Mouse (Mus musculus) lung, postnatal 25 days (tissue): ENCODE results near the gene Kntc1.

Source experiments
- DNase-seq: peaks from one replicate; pipeline ENCODE4 v3.0.0; 2022; ENCODE audit warnings: low spot score

The Kntc1 gene

DNA sequence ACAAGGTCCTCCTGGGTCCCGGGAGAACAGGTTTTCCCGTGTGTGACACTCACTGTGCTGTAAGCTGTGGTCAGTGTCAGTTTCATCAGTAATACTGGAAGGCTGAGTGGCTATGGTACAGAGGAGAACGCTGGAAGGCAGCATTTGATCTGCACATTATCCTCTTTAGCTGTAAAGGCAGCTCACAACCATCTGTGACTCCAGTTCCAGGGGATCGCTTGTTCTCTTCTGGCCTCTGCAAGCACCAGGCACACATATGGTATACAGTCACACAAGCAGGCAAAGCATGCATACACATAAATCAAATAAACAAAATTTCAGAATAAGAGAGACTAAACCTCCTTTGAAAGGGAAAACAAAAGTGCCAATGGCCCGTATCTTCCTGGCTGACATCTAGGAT lies 59.0 kb downstream of the Kntc1 start:
- DNase-seq: no peak

DNA sequence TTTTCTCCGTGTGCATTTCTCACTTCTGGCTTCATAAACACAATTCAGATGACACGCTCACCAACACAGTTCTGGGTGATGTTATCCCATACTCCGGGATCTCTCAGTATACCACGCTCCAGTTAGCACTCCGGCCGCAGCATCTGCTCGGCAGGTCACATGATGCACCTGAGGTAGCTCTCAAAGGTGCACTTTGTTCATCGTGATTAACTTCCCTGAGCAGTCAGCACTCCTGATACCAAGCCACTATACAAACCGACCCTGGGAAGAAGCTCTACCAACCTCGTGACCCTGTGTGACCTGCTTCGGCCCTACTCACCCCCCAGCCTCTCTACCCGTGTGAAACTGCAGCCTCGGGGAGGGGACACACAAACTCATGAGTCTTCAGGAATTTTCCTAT lies 59.6 kb downstream of the Kntc1 start:
- DNase-seq: no peak

DNA sequence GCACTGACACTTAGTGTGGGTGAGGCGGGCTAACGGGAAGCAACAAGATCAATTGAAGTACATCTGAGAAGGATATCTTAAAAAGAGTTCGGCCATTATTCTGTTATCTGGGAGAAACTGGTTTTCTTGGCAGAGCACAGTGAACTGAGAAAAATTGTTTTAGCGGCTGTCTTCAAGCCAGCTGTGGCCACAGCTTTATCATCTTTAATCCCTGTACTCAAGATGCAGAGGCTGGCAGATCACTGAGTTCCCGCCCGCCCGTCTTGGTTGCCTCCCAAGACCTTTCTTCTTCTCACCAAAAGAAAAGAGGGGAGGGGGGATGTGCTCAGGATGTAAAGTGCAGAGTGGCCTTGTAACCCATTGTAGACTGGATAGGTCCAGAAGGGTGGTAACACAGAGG lies 67.4 kb downstream of the Kntc1 start:
- no peak for DNase-seq

DNA sequence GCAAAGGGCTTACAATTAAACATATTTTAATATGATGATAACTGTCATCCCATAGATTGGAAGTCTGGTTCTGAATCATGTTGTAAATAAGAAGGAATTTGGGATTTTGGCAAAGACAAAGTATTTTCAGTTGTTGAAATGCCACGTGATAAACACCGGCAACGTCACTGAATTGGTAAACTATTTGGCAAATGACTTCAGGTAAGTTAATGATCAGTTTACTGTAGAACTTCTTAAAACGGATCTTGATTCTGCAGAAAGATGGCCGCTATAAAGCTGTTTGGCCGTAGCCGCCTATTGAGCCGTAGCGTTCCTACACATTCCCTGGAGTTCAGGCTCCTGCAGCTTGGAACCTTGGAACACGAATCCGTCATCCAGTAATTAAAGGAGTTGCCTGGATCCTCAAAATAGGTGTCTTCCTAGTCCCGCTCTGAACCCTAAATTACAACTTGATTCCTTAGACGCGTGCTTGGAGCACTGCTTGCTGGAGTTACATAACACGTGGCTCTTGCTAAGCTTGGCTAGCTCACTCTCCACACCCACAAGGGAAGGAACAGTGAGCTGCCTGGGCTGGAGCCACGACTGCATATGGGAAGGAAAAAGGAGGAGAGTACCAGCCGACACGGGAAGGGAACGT lies 69.5 kb downstream of the Kntc1 start:
- no peak for DNase-seq

DNA sequence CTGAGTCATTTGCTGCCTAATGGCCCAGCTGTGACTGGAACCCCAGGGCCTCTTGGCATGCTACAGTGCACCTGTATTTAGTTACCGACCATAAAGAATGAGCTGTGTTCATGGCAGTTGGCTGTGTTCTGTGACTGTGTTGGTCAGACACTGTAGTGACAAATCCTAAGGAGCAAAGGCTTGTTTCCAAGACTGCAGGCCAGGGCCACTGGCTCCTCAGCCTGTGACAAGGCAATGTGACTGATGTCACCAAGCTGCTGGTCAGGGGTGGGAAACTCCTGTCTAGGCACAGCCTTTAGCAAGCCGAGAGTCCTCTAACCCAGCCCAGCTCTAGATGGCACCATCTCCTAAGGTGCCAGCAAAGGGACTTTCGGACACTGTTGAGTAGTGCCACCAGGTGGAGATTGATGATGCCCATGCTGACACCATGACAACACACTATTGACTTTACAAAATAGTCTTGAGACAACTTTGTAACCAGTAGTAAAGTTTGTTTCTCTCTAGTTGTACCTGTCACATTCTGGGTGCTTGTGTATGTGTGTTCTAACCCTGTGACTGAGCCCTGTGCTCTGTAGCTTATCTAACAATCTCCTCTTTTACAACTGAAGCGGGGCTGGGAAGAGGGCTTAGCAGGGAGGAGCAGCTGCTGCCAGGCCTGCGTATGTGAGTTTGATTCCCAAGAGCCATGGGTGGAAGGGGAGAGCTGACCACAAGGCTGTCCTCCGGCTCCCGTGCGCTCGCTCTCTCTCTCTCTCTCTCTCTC lies 71.2 kb downstream of the Kntc1 start:
- DNase-seq: no peak

DNA sequence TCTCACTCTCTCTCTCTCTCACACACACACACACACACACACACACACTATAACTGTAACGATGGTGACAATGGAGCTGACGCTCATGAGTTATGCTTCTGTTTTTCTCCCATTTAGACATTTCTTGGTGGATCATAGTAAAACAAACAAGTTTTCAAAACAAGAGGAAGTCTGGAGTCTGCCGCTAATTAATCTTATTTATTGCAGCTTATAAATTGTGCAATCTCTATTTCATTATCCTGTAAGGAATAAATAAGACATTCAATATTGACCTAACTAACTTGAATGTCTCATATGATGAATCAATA lies 71.7 kb downstream of the Kntc1 start:
- DNase-seq: no peak

DNA sequence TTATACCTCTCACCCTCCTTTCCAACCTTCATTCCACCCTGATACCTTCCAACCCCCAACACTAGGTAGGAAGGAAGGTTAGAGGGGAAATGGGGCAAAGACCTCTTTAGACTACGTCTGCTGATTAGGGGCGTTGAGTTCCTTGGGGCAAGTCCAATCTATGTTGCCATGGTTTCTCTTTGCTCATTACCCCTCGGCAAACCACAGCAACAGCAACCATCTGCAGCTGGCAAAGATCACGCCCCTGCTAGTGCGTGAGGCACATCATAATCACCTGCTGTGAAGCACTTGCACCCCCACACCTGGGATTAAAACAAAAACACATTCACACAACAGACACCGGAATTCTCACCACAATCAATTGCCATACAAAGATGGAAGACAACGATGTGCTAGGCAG lies 73.2 kb downstream of the Kntc1 start:
- no peak for DNase-seq

DNA sequence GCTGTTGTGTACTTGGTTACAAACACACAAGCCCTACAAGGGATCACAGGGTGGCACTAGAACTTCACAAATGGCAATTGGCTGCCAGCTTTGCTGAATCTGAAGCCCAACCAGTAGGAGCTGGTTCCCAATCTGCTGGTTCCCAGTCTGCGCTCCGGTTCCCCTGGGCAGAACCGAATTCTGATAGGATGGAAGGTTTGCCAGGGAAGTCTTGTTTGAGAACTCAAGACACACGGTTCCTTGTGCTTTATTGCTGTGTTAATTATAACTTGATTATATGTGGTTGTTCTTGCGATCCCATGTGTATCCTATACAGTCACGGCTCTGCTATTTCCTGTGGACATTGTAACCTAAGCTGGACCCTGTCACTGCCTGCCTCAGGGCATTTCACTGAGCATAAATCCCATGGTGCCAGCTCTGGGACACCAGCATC lies 78.2 kb downstream of the Kntc1 start:
- DNase-seq: no peak

DNA sequence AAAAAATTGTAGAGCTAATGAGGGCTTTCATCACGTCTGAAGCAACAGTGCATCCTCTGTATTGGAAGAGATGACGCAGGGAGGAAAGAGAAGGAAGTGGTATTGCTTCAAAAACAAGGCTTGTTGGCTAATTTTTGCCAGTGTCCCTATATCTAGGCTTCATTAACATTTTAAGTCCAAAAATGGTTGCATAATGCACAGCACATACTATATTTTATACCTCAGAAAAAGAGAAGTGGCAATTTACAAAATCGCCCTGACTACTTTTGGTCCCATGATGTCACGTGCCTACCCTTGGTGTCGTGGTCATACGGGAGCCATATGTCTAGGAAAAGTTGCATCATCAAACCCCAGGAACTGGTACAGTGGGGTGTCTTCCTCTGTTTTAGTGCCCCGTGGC lies 82.8 kb downstream of the Kntc1 start:
- DNase-seq: no peak

- no peak for DNase-seq
Observed at GRCm38 (mm10) chr5:123834836-123835235, 85.3 kb downstream of the Kntc1 start.

DNA sequence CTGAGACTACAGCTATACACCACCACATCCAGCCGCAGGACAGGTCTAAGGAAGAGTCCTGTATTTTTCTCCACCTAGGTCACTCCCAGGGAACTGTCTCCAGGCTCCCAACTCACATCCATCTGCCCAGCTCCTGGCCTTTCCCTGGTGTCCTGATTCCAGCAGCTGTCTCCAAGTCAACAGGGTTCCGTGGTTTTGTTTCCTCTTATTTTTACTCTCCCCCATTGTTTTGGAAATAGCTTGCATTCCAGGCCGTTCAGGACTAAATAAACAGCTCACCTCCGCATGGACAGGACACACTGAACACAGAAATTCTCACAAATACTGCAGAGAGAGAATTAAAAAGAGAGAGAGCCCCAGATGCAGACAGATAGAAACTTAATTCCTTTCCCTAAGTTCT lies 87.9 kb downstream of the Kntc1 start:
- DNase-seq: no peak

DNA sequence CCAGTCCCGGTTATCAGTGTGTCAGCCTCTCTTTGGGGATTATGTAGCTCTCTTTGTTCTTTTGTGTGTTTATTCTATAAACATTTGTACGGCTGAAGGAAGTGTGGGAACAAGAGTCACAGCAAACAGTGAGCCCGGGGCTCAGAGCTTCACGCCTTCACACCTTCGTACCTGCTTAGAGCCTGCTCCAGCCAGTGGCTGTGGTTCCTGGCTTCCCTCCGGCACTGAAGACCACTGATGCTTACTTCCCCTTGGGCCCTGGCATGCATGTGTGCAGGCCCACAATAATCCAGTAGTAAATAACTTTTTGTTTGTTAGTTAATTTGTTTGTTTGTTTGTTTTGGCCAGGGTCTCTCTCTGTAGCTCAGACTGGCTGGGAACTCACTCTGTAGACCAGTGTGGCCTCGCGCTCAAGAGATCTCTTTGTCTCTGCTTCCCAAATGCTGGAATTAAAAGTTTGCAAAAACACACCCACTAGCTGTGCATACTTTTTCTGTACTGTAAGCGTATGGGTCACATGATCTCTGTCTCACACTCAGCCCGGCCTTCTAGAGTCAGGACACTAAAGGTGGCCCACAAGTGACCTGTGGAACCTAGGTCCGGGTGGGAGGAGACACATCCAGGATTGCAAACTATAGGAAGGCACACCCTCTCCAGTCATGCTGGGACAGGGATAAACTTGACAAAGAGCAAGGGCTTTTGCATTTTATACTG lies 92.9 kb downstream of the Kntc1 start:
- no peak for DNase-seq

GRCm38 (mm10) chr5:123842935-123843282 lies 93.4 kb downstream of the Kntc1 start:
- no peak for DNase-seq

- DNase-seq: no peak
Observed at GRCm38 (mm10) chr5:123843816-123844215, 94.3 kb downstream of the Kntc1 start.

DNA sequence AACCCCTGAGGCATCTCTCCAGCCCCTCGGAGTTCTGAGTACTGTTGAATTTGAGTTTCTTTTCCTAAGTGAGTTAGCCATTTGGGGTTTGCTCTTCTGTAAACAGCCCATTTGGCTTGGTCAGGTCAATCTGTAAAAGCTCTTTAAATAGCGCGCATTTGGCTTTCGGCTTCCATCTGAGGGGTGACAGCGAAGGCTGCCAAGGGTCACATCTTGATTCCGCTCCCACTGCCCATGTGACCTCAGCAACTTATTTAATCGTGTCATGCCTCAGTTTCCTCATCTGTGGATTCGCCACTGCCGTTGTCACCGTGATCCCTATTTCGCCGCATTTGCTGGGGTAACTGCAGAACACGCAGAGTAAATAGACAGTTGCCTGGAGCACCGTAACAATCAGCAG lies 94.8 kb downstream of the Kntc1 start:
- DNase-seq: no peak

DNA sequence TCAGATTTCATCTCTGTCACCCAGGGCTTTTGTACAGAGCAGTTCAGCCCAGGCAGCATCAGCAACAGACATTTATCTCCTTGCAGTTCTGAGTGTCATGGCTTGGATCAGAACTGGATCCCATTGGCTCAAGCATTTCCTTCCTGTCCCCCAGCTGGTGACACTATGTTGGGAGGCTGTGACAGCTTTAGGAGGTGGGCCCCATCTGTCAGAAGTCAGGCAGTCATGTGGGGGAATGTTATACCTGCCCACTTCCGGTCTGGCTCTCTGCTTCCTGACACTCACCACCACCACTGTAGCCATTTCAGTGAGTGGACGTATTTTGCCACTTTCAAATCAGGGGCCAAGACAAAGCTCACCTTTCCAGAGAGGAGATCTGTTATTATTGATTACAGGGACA lies 101.9 kb downstream of the Kntc1 start:
- DNase-seq: no peak

GRCm38 (mm10) chr5:123853877-123854504 lies 104.5 kb downstream of the Kntc1 start:
- DNase-seq: no peak

- peak; percentile 42 for DNase-seq
Observed at GRCm38 (mm10) chr5:123854511-123854910, 105.0 kb downstream of the Kntc1 start.

- no peak for DNase-seq
Observed at GRCm38 (mm10) chr5:123858798-123859197, 109.3 kb downstream of the Kntc1 start.

DNA sequence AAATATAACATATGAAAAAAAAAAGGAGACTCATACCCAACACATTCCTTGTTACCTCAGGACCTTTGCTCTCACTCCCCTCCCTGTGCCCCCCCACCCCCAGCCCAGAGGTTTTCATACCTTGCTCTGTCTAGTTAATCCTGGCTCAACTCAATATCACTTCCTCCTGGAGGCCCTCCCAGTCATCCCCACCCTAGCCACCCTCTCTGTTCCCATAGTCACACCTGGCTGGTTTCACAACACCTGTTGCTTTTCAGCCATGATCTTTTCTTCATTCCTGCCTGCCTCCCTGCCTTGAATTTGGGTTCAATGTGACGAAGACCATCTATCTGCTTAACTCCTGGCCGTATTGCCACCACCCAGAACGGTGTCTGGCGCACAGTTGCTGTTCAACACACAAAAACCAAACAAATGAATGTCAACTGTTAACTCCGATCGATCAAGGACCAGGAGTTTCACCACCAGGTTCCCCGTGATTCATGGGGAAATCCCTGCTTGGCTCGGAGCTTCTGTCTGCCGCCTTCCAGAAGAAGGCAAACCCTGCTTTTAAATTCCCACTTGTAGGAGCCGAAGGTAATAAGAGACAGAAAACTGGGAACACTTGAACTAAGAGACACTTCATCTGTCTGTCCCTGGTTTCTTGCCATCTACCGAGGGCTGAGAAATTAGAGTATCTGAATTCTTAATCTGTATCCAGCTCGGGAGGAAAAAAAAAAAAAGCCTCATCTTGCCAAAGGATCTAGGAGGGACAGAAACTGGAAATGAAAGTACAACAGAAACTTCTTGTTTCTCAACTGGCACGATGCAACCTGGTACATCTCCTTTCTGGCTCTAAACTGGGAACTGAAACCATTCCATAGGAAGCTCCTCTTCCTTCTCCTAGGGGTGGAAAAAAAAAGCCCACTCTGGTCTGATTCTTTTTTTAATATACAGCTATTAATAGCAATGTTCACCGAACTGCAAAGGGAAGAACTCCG lies 113.1 kb downstream of the Kntc1 start:
- peak; percentile 48 for DNase-seq

GRCm38 (mm10) chr5:123863934-123864333 lies 114.4 kb downstream of the Kntc1 start:
- no peak for DNase-seq

GRCm38 (mm10) chr5:123865365-123865764 lies 115.8 kb downstream of the Kntc1 start, which contains the start of gene Hcar2:
Gene Hcar2 (minus strand): TSS chr5:123865499.
- peak; percentile 43 for DNase-seq
